Mouse (Mus musculus): ENCODE measurements at regions not wholly inside any gene's neighbourhood (a gene's known extent, or its start where the extent isn't known, plus 50 kb on each side); places are given as distances from the start of the nearest gene placed in this dataset.

DNA sequence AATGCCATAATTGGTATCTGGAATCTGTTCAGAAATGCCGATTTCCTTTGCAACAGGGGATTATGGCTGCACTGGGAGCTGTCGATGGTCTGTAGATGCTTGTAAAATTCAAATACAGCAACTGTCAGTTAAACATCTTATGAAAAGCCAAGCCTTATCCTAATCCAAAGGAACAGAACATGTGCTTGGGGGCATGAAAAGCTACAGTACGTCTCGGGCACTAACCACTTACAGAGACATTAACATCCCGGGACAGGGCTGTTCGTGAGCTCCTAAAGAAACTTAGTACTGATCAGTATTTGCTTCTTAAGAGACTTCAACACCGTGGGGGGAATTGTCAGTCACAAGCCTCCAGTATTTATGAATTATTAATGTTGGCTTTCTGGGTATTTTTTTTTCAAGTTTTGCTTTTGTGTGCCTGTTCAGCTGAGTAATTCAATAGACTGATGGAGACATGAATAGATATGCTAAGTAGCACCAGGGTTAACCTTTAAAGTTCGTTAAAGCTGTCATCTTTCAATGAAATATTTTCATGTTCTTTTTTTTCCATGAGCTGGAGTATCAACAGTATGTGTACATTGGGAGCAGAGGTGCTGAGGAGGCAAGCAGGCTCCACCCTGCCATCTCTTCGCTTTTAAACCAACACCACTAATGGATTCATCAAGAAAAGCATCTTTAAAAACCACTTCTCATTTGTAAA is 272.3 kb downstream of the Tle4 start:
- TF ChIP-seq FLI1 (IDR thresholded peaks at IDR 0.05; ENCODE audit: low read length) (no peak), GATA1 (IDR thresholded peaks at IDR 0.05; ENCODE audit: borderline replicate concordance, low read length) (no peak)

Data from megakaryocyte, embryonic 14.5 days (primary cell).